Mouse (Mus musculus): ENCODE measurements around the gene Arhgef15. TPM values are rescaled to one million over a fixed set of nuclear protein-coding genes. Genes with fewer than 3 reads are reported as not detected.

Gene Arhgef15
- polyA plus RNA-seq, 1 experiment, result 2.6 TPM

DNA sequence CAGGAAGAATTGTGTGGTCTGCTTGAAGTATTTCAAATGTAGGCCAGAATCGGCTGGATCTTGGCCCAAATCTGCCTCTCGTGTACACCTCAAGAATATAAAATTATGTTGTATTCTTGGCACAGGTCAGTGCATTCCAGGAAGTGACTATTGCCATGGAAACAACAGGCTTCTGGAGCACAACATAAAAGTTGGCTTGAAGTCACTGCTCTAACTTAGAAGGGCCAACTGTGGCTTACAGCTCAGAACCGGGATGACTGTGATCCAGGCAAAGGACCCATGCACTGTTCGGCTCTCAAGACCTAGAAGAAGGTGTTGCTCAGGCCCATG lies 50.9 kb downstream of the Arhgef15 start:
- peaks cover 52% of the 10 kb centered on the region for H3K36me3 ChIP-seq (ENCODE audit: control insufficient read depth, insufficient read depth, low read length, poor library complexity, severe bottlenecking)

DNA sequence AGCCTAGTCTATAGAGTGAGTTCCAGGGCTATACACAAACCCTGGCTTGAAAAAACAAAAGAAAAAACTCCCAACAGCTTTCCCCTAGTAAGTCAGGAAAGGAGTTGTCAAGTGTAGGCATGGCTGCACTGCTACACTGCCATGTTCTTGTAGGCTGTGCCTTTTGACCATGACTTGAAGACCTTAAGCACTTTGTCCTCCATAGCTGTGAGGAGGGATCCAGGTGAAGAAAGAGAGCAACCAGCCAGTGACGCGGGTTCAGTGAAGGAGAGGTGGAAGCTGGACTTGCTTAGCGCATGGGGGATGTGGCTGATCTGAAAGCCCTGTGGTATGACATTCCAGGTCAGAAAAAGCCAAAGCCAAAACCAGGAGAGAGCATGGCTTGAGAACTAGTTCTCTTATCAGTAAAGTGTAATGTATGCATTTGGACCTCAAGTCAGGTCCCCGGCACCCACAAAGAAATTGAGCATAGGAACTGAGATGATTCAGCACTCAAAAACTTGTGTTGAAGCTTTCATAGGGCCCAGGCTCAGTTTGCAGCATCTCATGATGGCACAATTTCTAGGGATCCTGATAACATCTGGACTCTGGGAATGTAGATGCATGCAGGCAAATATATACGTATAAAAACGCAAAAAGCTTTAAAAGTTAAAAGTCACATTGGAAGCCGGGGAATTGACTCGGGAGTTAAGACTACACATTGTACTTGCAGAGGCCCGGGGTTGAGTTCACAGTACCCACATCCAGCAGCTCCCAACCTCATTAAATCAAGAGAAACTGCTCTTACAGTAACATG lies 51.4 kb downstream of the Arhgef15 start:
- no peaks in the 10 kb centered on the region for H3K4me1 ChIP-seq (ENCODE audit: control insufficient read depth, insufficient read depth, low read length)
- H3K36me3 ChIP-seq (ENCODE audit: control insufficient read depth, insufficient read depth, low read length, poor library complexity, severe bottlenecking), result peaks cover 52% of the 10 kb centered on the region
- no peak overlapping the region for H3K27ac ChIP-seq (ENCODE audit: insufficient read depth, low read length)

More for the DNA sequence above, 50.9 kb downstream of the Arhgef15 start:
- H3K9ac ChIP-seq (ENCODE audit: low read depth, poor library complexity, severe bottlenecking), result no peak overlapping the region
- H3K9me3 ChIP-seq (replicated peaks; ENCODE audit: control insufficient read depth, insufficient read depth, low read length, poor library complexity, severe bottlenecking), result no peaks in the 10 kb centered on the region
- H3K27ac ChIP-seq (ENCODE audit: insufficient read depth, low read length), result no peak overlapping the region
- no peak for TF ChIP-seq POLR2A (IDR thresholded peaks at IDR 0.05; ENCODE audit: insufficient read depth, low read length)
- no peak for TF ChIP-seq CTCF (IDR thresholded peaks at IDR 0.05; ENCODE audit: low read depth, low read length)
- TF ChIP-seq EP300 (IDR thresholded peaks at IDR 0.05; ENCODE audit: insufficient read depth, low read depth, low read length), result no peak
- H3K4me3 ChIP-seq (ENCODE audit: low read depth, low read length), result no peak overlapping the region
- no peaks in the 10 kb centered on the region for H3K4me1 ChIP-seq (ENCODE audit: control insufficient read depth, insufficient read depth, low read length)
- no peaks in the 10 kb centered on the region for H3K27me3 ChIP-seq (ENCODE audit: control insufficient read depth, insufficient read depth, low read length, poor library complexity, severe bottlenecking)

DNA sequence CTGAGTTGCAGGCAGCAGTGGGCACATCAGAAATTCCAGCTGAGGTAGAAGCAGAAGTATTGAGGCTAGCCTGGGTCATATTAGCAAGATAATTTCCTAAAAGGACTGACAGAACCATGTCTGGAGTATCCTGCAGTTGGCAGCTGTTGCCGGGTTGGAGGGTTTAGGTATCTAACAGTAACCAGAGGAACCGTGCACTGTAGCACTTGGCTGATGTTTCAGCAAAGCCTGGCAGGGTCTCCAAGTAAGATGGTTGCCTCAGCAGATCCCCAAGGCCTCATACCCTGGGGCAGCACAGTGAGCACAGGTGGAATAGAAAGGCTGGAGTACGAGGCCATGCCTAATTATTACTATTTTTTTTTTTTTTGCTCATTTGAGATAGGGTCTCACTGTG lies 52.1 kb downstream of the Arhgef15 start:
- Histone ChIP-seq H3K27me3 (ENCODE audit: control insufficient read depth, insufficient read depth, low read length, poor library complexity, severe bottlenecking) (no peaks in the 10 kb centered on the region), H3K4me1 (ENCODE audit: control insufficient read depth, insufficient read depth, low read length) (no peaks in the 10 kb centered on the region), H3K27ac (ENCODE audit: insufficient read depth, low read length) (peak overlapping the region; percentile 56; the same call in 1 of the 2 replicates), H3K9ac (ENCODE audit: low read depth, poor library complexity, severe bottlenecking) (peak overlapping the region; percentile 31; the same call in 1 of the 2 replicates), H3K4me3 (ENCODE audit: low read depth, low read length) (no peak overlapping the region), H3K36me3 (ENCODE audit: control insufficient read depth, insufficient read depth, low read length, poor library complexity, severe bottlenecking) (peaks cover 52% of the 10 kb centered on the region), H3K9me3 (replicated peaks; ENCODE audit: control insufficient read depth, insufficient read depth, low read length, poor library complexity, severe bottlenecking) (no peaks in the 10 kb centered on the region)
- TF ChIP-seq POLR2A (IDR thresholded peaks at IDR 0.05; ENCODE audit: insufficient read depth, low read length) (no peak), CTCF (IDR thresholded peaks at IDR 0.05; ENCODE audit: low read depth, low read length) (no peak), EP300 (IDR thresholded peaks at IDR 0.05; ENCODE audit: insufficient read depth, low read depth, low read length) (no peak)

More for the DNA sequence above, 51.4 kb downstream of the Arhgef15 start:
- H3K9ac ChIP-seq (ENCODE audit: low read depth, poor library complexity, severe bottlenecking), result no peak overlapping the region
- no peaks in the 10 kb centered on the region for H3K9me3 ChIP-seq (replicated peaks; ENCODE audit: control insufficient read depth, insufficient read depth, low read length, poor library complexity, severe bottlenecking)
- TF ChIP-seq POLR2A (IDR thresholded peaks at IDR 0.05; ENCODE audit: insufficient read depth, low read length), result no peak
- no peak for TF ChIP-seq CTCF (IDR thresholded peaks at IDR 0.05; ENCODE audit: low read depth, low read length)
- TF ChIP-seq EP300 (IDR thresholded peaks at IDR 0.05; ENCODE audit: insufficient read depth, low read depth, low read length), result no peak
- H3K4me3 ChIP-seq (ENCODE audit: low read depth, low read length), result no peak overlapping the region
- no peaks in the 10 kb centered on the region for H3K27me3 ChIP-seq (ENCODE audit: control insufficient read depth, insufficient read depth, low read length, poor library complexity, severe bottlenecking)

GRCm38 (mm10) chr11:68904375-68905137 lies 52.7 kb downstream of the Arhgef15 start:
- Histone ChIP-seq H3K36me3 (ENCODE audit: control insufficient read depth, insufficient read depth, low read length, poor library complexity, severe bottlenecking) (peaks cover 52% of the 10 kb centered on the region), H3K27ac (ENCODE audit: insufficient read depth, low read length) (peak overlapping the region; percentile 56; the same call in 1 of the 2 replicates), H3K9me3 (replicated peaks; ENCODE audit: control insufficient read depth, insufficient read depth, low read length, poor library complexity, severe bottlenecking) (no peaks in the 10 kb centered on the region), H3K27me3 (ENCODE audit: control insufficient read depth, insufficient read depth, low read length, poor library complexity, severe bottlenecking) (no peaks in the 10 kb centered on the region), H3K9ac (ENCODE audit: low read depth, poor library complexity, severe bottlenecking) (peak overlapping the region; percentile 96; the same call in 1 of the 2 replicates), H3K4me3 (ENCODE audit: low read depth, low read length) (no peak overlapping the region), H3K4me1 (ENCODE audit: control insufficient read depth, insufficient read depth, low read length) (no peaks in the 10 kb centered on the region)
- no peak for TF ChIP-seq POLR2A (IDR thresholded peaks at IDR 0.05; ENCODE audit: insufficient read depth, low read length)
- TF ChIP-seq CTCF (IDR thresholded peaks at IDR 0.05; ENCODE audit: low read depth, low read length), result no peak
- TF ChIP-seq EP300 (IDR thresholded peaks at IDR 0.05; ENCODE audit: insufficient read depth, low read depth, low read length), result no peak

DNA sequence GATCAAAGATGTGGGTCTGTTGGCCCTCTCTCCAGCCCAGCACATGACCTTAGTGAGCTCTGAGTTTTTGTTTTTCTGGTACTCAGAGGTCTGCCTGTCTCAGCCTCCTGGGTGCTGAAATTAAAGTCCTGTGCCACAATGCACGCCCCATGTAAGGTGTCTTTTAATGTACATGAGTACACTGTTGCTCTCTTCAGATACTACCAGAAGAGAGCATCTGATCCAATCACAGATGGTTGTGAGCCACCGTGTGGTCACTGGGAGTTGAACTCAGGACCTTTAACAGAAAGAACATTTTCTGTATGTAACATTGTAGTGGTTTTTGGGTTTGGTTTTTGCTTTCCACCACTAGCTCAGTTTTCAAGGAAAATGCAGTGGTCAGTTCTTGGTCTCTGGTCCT lies 53.5 kb downstream of the Arhgef15 start:
- Histone ChIP-seq H3K36me3 (ENCODE audit: control insufficient read depth, insufficient read depth, low read length, poor library complexity, severe bottlenecking) (peaks cover 52% of the 10 kb centered on the region), H3K27me3 (ENCODE audit: control insufficient read depth, insufficient read depth, low read length, poor library complexity, severe bottlenecking) (no peaks in the 10 kb centered on the region), H3K9ac (ENCODE audit: low read depth, poor library complexity, severe bottlenecking) (peak overlapping the region; percentile 96), H3K9me3 (replicated peaks; ENCODE audit: control insufficient read depth, insufficient read depth, low read length, poor library complexity, severe bottlenecking) (no peaks in the 10 kb centered on the region), H3K4me3 (ENCODE audit: low read depth, low read length) (peak overlapping the region; percentile 14; the same call in 1 of the 2 replicates), H3K4me1 (ENCODE audit: control insufficient read depth, insufficient read depth, low read length) (no peaks in the 10 kb centered on the region), H3K27ac (ENCODE audit: insufficient read depth, low read length) (peak overlapping the region; percentile 57)
- no peak for TF ChIP-seq CTCF (IDR thresholded peaks at IDR 0.05; ENCODE audit: low read depth, low read length)
- no peak for TF ChIP-seq POLR2A (IDR thresholded peaks at IDR 0.05; ENCODE audit: insufficient read depth, low read length)
- no peak for TF ChIP-seq EP300 (IDR thresholded peaks at IDR 0.05; ENCODE audit: insufficient read depth, low read depth, low read length)

Data from ES-Bruce4 (cell line).